Mouse (Mus musculus): Measurements from ENCODE around the gene Nfasc. TPM values are rescaled to one million over a fixed set of nuclear protein-coding genes. Genes with fewer than 3 reads are reported as not detected.
A peak's percentile ranks its signal among the peaks of the same experiment; 100 is the strongest.

Gene Nfasc
- total and polyA plus RNA-seq, 3 experiments: 0.04 TPM; not detected in 2

GRCm38 (mm10) chr1:132541171-132541823 is 200.3 kb downstream of the Nfasc start:
- dilution Hi-C loops (cut with MboI; ENCODE audit: extremely low pct_ligation_motif_present, extremely low pct_unique_long_range_greater_than_20kb, low sequenced_read_pairs) (no loop called here), in situ Hi-C loops (cut with MboI; ENCODE audit: low pct_ligation_motif_present, low pct_unique_long_range_greater_than_20kb, low sequenced_read_pairs) (no loop called here)
- H3K9me3 ChIP-seq (replicated peaks; ENCODE audit: low read length): no peaks in the 10 kb centered on the region
- H3K9ac ChIP-seq (ENCODE audit: insufficient read depth, low read depth): no peak overlapping the region
- 0 out of 2 replicates have a peak overlapping the region, but pooled peaks have one; percentile 9 for H3K4me2 ChIP-seq (ENCODE audit: insufficient read depth, low read depth, poor library complexity, severe bottlenecking)
- H3K4me3 ChIP-seq (replicated peaks in 1 of 3; ENCODE audit: low read depth in 2 of 3, low read length in 2 of 3, poor library complexity in 1 of 3): no peak overlapping the region
- DNase-seq (ENCODE audit: extremely low read depth): peak; percentile 49
- no peaks in the 10 kb centered on the region for H3K79me2 ChIP-seq (replicated peaks; ENCODE audit: control insufficient read depth, extremely low read depth, insufficient read depth, poor library complexity, severe bottlenecking)
- H3K27me3 ChIP-seq (replicated peaks): peaks cover 79% of the 10 kb centered on the region
- TF ChIP-seq SIN3A (IDR thresholded peaks at IDR 0.05; ENCODE audit: low read length): 0 out of 2 replicates have a peak, but pooled peaks have one; percentile 41
- peak; percentile 52; the same call in 1 of the 2 replicates for TF ChIP-seq IRF4 (IDR thresholded peaks at IDR 0.05; ENCODE audit: low read depth, low read length)
- no peak for TF ChIP-seq TCF12 (IDR thresholded peaks at IDR 0.05; ENCODE audit: low read depth, low read length)
- TF ChIP-seq ELF1 (IDR thresholded peaks at IDR 0.05; ENCODE audit: low read depth, low read length): 0 out of 2 replicates have a peak, but pooled peaks have one; percentile 19
- peaks cover 10 to 25% of the 10 kb centered on the region in 2 experiments for H3K4me1 ChIP-seq (ENCODE audit: control insufficient read depth in 1 of 2, insufficient read depth in 2 of 2)
- no peaks in the 10 kb centered on the region for H3K36me3 ChIP-seq (replicated peaks in 1 of 2; ENCODE audit: control insufficient read depth in 1 of 2, insufficient read depth in 1 of 2, low read length in 1 of 2)
- H3K27ac ChIP-seq (ENCODE audit: insufficient read depth, low read depth): no peak overlapping the region

GRCm38 (mm10) chr1:132540701-132541100 is 200.9 kb downstream of the Nfasc start:
- Histone ChIP-seq H3K4me2 (ENCODE audit: insufficient read depth, low read depth, poor library complexity, severe bottlenecking) (no peak overlapping the region), H3K79me2 (replicated peaks; ENCODE audit: control insufficient read depth, extremely low read depth, insufficient read depth, poor library complexity, severe bottlenecking) (no peaks in the 10 kb centered on the region), H3K4me3 (replicated peaks in 1 of 3; ENCODE audit: low read depth in 2 of 3, low read length in 2 of 3, poor library complexity in 1 of 3) (no peak overlapping the region), H3K9me3 (replicated peaks; ENCODE audit: low read length) (no peaks in the 10 kb centered on the region), H3K27me3 (replicated peaks) (peaks cover 77% of the 10 kb centered on the region), H3K9ac (ENCODE audit: insufficient read depth, low read depth) (no peak overlapping the region), H3K36me3 (replicated peaks in 1 of 2; ENCODE audit: control insufficient read depth in 1 of 2, insufficient read depth in 1 of 2, low read length in 1 of 2) (no peaks in the 10 kb centered on the region), H3K27ac (ENCODE audit: insufficient read depth, low read depth) (no peak overlapping the region), H3K4me1 (ENCODE audit: control insufficient read depth in 1 of 2, insufficient read depth in 2 of 2) (peaks cover 10 to 28% of the 10 kb centered on the region in 2 experiments)
- no peak for DNase-seq (ENCODE audit: extremely low read depth)
- TF ChIP-seq CHD1 (IDR thresholded peaks at IDR 0.05; ENCODE audit: low read depth, low read length) (no peak), ZC3H11A (IDR thresholded peaks at IDR 0.05; ENCODE audit: low read depth, low read length) (no peak), E2F4 (IDR thresholded peaks at IDR 0.05; ENCODE audit: insufficient replicate concordance, low read depth, low read length) (no peak), TCF12 (IDR thresholded peaks at IDR 0.05; ENCODE audit: low read depth, low read length) (no peak)
- in situ Hi-C loops (cut with MboI; ENCODE audit: low pct_ligation_motif_present, low pct_unique_long_range_greater_than_20kb, low sequenced_read_pairs): no loop called here
- dilution Hi-C loops (cut with MboI; ENCODE audit: extremely low pct_ligation_motif_present, extremely low pct_unique_long_range_greater_than_20kb, low sequenced_read_pairs): no loop called here

GRCm38 (mm10) chr1:132537736-132538135 is 203.9 kb downstream of the Nfasc start:
- peaks cover 66% of the 10 kb centered on the region for H3K27me3 ChIP-seq (replicated peaks)
- in situ Hi-C loops (cut with MboI; ENCODE audit: low pct_ligation_motif_present, low pct_unique_long_range_greater_than_20kb, low sequenced_read_pairs) (no loop called here), dilution Hi-C loops (cut with MboI; ENCODE audit: extremely low pct_ligation_motif_present, extremely low pct_unique_long_range_greater_than_20kb, low sequenced_read_pairs) (no loop called here)
- DNase-seq (ENCODE audit: extremely low read depth): no peak
- H3K36me3 ChIP-seq (replicated peaks in 1 of 2; ENCODE audit: control insufficient read depth in 1 of 2, insufficient read depth in 1 of 2, low read length in 1 of 2): no peaks in the 10 kb centered on the region
- H3K4me1 ChIP-seq (ENCODE audit: control insufficient read depth in 1 of 2, insufficient read depth in 2 of 2): peaks cover 29 to 50% of the 10 kb centered on the region in 2 experiments
- H3K9me3 ChIP-seq (replicated peaks; ENCODE audit: low read length): no peaks in the 10 kb centered on the region
- no peak overlapping the region for H3K27ac ChIP-seq (ENCODE audit: insufficient read depth, low read depth)
- no peak overlapping the region for H3K9ac ChIP-seq (ENCODE audit: insufficient read depth, low read depth)
- TF ChIP-seq ZNF384 (IDR thresholded peaks at IDR 0.05; ENCODE audit: low read depth, low read length): no peak
- TF ChIP-seq JUN (IDR thresholded peaks at IDR 0.05; ENCODE audit: insufficient read depth, low read depth, low read length): no peak
- TF ChIP-seq CHD2 (IDR thresholded peaks at IDR 0.05; ENCODE audit: low read length): no peak
- no peak for TF ChIP-seq CHD1 (IDR thresholded peaks at IDR 0.05; ENCODE audit: low read depth, low read length)
- no peak for TF ChIP-seq SMC3 (IDR thresholded peaks at IDR 0.05; ENCODE audit: low read depth, low read length)
- TF ChIP-seq NRF1 (IDR thresholded peaks at IDR 0.05; ENCODE audit: low read depth, low read length): no peak
- no peak for TF ChIP-seq MAZ (IDR thresholded peaks at IDR 0.05; ENCODE audit: low read depth, low read length)
- no peak for TF ChIP-seq ZC3H11A (IDR thresholded peaks at IDR 0.05; ENCODE audit: low read depth, low read length)
- no peak for TF ChIP-seq MAFK (IDR thresholded peaks at IDR 0.05; ENCODE audit: insufficient replicate concordance, low read length)
- no peak for TF ChIP-seq MYC (IDR thresholded peaks at IDR 0.05; ENCODE audit: low read depth, low read length)
- TF ChIP-seq MXI1 (IDR thresholded peaks at IDR 0.05; ENCODE audit: low read depth, low read length): no peak
- no peak for TF ChIP-seq BHLHE40 (IDR thresholded peaks at IDR 0.05; ENCODE audit: low read depth, low read length)
- TF ChIP-seq ELF1 (IDR thresholded peaks at IDR 0.05; ENCODE audit: low read depth, low read length): no peak
- no peaks in the 10 kb centered on the region for H3K79me2 ChIP-seq (replicated peaks; ENCODE audit: control insufficient read depth, extremely low read depth, insufficient read depth, poor library complexity, severe bottlenecking)
- H3K4me3 ChIP-seq (replicated peaks in 1 of 3; ENCODE audit: low read depth in 2 of 3, low read length in 2 of 3, poor library complexity in 1 of 3): no peak overlapping the region
- no peak overlapping the region for H3K4me2 ChIP-seq (ENCODE audit: insufficient read depth, low read depth, poor library complexity, severe bottlenecking)
